Mouse (Mus musculus) forebrain, embryonic 15.5 days (tissue): Measurements from ENCODE around the gene Tnp1. TPM values are rescaled to one million over a fixed set of nuclear protein-coding genes. Genes with fewer than 3 reads are reported as not detected.

Experiments
- polyA plus RNA-seq: library from polyadenylated mRNA; unstranded; fragments of >200 nt; fragmentation: Nextera tagmentation; extraction: Ambion mirVana; gene quantifications from 2 replicates; pipeline ENCODE4 v1.2.1, GENCODE M21; 2015

Gene Tnp1
- polyA plus RNA-seq, 1 experiment from 2014 or later: not detected

Other genes with a start within 250 kb of the Tnp1 start
- gene Igfbp2, start 191.4 kb downstream of the Tnp1 start, polyA plus RNA-seq: 336 and 343 TPM in 2 replicates
- 22.0 and 24.4 TPM in 2 replicates for gene Igfbp5, start 141.0 kb downstream of the Tnp1 start, polyA plus RNA-seq